Mouse (Mus musculus) liver, postnatal 0 days (tissue): ENCODE measurements around the gene Zfp111.

Experiments used
- CTCF ChIP-seq: sonication (generic); IDR thresholded peaks from 2 replicates; pipeline ENCODE4 v1.5.1; 2016; ENCODE audit warnings: antibody characterized with exemption, low read depth
- EP300 ChIP-seq: IDR thresholded peaks from 2 replicates; pipeline ENCODE4 v1.6.1; 2016; ENCODE audit warnings: antibody characterized with exemption, low read depth, mild to moderate bottlenecking

DNA sequence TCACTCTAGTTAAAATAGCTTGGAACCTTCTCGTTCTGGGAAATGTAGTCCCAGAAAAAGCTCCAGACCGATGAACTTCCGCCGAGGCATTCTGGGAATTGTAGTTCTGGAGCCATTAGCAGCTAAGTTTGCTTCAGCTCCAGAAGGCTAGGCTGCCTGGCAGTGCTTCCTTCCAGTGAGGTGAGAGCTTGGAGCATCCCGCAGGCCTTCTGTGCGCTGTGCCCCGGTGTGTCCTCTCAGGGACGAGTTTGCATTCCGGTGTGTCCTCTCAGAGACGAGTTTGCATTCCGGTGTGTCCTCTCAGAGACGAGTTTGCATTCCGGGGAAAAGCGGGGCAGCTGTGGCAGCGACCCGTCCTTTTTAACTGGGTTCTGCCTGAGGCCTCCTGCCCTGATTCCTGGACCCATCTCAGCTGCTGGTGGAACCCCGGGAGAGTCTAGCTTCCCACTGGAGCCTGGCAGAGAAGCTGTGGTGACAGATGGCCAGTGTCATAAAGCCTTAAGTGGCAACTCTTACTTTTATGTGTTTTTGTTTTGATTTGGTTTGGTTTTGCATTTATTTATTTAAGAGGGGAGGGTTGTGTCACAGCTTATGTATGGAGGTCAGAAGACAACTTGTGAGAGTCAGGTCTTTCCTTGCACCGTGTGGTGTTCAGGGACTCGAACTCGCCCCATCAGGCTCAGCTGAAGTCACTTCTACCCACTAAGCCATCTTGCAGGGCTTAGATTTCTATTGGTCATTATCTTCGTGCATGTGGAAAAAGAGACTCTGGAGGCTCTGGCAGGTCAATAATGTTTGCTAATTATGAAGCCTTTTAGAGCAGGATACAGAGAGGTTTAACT, 43.6 kb upstream of the Zfp111 start, which contains the start of gene Zfp108:
- TF ChIP-seq CTCF (no peak), EP300 (no peak)
